Mouse (Mus musculus) macrophage (primary cell): ENCODE results near the gene Olfr319. TPM values are rescaled to one million over a fixed set of nuclear protein-coding genes. Genes with fewer than 3 reads are reported as not detected.

ENCODE experiments used
- polyA plus RNA-seq: library from polyadenylated mRNA; stranded (reverse); fragments of 250-400 nt; gene quantifications from 3 replicates; pipeline ENCODE4 v1.2.4, GENCODE M21; 2018; ENCODE audit warnings: inconsistent platforms

Gene Olfr319
- polyA plus RNA-seq, 1 experiment from 2014 or later = not detected

Other genes starting within 250 kb of the Olfr319 start
- not detected in 3 replicates for gene Lypd9, start 246.2 kb upstream of the Olfr319 start, polyA plus RNA-seq
- not detected in 3 replicates for gene Olfr30, start 236.9 kb upstream of the Olfr319 start, polyA plus RNA-seq
- gene Olfr332, start 206.6 kb upstream of the Olfr319 start, polyA plus RNA-seq = not detected in 3 replicates
- gene Olfr331, start 196.6 kb upstream of the Olfr319 start, polyA plus RNA-seq = not detected in 3 replicates
- gene Olfr330, start 164.3 kb upstream of the Olfr319 start, polyA plus RNA-seq = not detected in 3 replicates
- not detected in 3 replicates for gene Olfr329-ps, start 152.7 kb upstream of the Olfr319 start, polyA plus RNA-seq
- gene Olfr328, start 143.5 kb upstream of the Olfr319 start, polyA plus RNA-seq = not detected in 3 replicates
- gene Olfr224, start 128.6 kb upstream of the Olfr319 start, polyA plus RNA-seq = not detected in 3 replicates
- gene Olfr325, start 121.4 kb upstream of the Olfr319 start, polyA plus RNA-seq = not detected in 3 replicates
- not detected in 3 replicates for gene Olfr324, start 104.0 kb upstream of the Olfr319 start, polyA plus RNA-seq
- 0.59 TPM in 1 of 3 replicates, not detected in the others for gene 2210407C18Rik, start 83.1 kb upstream of the Olfr319 start, polyA plus RNA-seq
- gene Olfr323, start 68.7 kb upstream of the Olfr319 start, polyA plus RNA-seq = not detected in 3 replicates
- gene Trim58, start 58.7 kb upstream of the Olfr319 start, polyA plus RNA-seq = not detected in 3 replicates
- gene Olfr322, start 40.4 kb upstream of the Olfr319 start, polyA plus RNA-seq = not detected in 3 replicates
- not detected in 3 replicates for gene Olfr320, start 18.1 kb upstream of the Olfr319 start, polyA plus RNA-seq
- gene Olfr318, start 24.9 kb downstream of the Olfr319 start, polyA plus RNA-seq = not detected in 3 replicates
- gene Olfr317, start 40.0 kb downstream of the Olfr319 start, polyA plus RNA-seq = not detected in 3 replicates
- gene Olfr316, start 53.6 kb downstream of the Olfr319 start, polyA plus RNA-seq = not detected in 3 replicates
- gene Olfr315, start 74.0 kb downstream of the Olfr319 start, polyA plus RNA-seq = not detected in 3 replicates
- not detected in 3 replicates for gene Olfr314, start 83.8 kb downstream of the Olfr319 start, polyA plus RNA-seq
- gene Fam183b, start 102.8 kb downstream of the Olfr319 start, polyA plus RNA-seq = not detected in 3 replicates
- not detected in 3 replicates for gene Olfr313, start 115.8 kb downstream of the Olfr319 start, polyA plus RNA-seq
- gene Olfr312, start 130.1 kb downstream of the Olfr319 start, polyA plus RNA-seq = not detected in 3 replicates
- not detected in 3 replicates for gene Olfr311, start 140.1 kb downstream of the Olfr319 start, polyA plus RNA-seq
- 1.1 to 3.3 TPM (median 2.3 TPM) in 3 replicates for gene Gm12258, start 148.0 kb downstream of the Olfr319 start, polyA plus RNA-seq
- 1.9 to 2.7 TPM (median 1.9 TPM) in 3 replicates for gene 2810021J22Rik, start 168.1 kb downstream of the Olfr319 start, polyA plus RNA-seq
- 2.0 to 3.7 TPM (median 2.2 TPM) in 3 replicates for gene Zfp39, start 205.1 kb downstream of the Olfr319 start, polyA plus RNA-seq
- gene Btnl10, start 218.7 kb downstream of the Olfr319 start, polyA plus RNA-seq = not detected in 3 replicates
- gene Rnf187, start 239.8 kb downstream of the Olfr319 start, polyA plus RNA-seq = 45.0 to 110 TPM (median 97.1 TPM) in 3 replicates
- gene Hist3h2ba, start 249.8 kb downstream of the Olfr319 start, polyA plus RNA-seq = 0.50 to 0.78 TPM in 2 of 3 replicates, not detected in the other